Mouse (Mus musculus) embryo, embryonic 9.5 days (tissue): ENCODE results near the gene Ssh1.

ENCODE experiments used
- DNase-seq: peaks from one replicate; pipeline ENCODE4 v3.0.0-alpha.2; 2017; ENCODE audit errors: extremely low spot score

Gene Ssh1

DNA sequence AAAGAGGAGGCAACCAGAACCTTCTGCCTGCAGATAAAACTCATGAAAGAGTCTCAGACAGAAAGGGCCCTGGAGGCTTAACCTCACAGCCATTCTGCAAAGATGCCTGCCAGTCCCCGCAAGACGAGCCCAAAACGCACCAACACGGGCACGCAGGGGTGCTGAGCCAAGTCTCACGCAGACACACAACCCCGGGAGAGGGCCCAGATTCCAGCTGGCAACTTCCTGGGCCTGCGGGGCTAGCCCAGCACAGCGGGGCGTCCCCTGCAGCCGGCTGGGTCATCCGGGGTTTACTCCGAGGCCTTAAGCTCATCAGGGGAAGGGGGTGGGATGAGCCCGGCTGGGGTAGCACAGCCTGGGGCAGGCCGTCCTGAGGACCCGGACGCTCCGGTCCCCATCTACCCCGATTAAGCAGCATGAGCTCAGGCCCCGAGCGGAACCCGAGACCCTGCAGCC is 635 bp downstream of the Ssh1 start:
- DNase-seq: peak; percentile 86

DNA sequence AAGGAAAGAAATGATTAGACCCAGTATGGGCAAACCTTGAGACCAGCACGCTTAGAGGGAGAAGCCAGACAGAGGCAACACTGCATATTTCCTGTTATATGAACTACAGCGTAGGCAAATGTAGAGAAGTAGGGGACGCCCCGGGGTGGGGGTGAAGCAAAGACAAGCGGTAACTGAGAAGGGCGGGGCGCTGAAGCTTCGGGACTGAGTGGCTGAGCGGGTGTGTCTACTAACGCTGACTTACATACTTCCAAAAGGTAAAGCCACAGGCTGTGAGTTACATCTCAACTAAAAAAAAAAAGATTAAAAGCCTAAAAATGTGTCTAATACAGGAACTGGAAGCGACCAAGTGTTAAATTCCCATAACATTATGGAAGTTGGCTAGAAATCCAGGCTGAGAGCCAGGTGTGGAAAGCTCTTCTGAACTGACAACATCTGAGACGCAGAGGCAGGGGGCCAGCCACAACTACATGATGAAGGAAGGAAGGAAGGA is 1.3 kb downstream of the Ssh1 start:
- no peak for DNase-seq

DNA sequence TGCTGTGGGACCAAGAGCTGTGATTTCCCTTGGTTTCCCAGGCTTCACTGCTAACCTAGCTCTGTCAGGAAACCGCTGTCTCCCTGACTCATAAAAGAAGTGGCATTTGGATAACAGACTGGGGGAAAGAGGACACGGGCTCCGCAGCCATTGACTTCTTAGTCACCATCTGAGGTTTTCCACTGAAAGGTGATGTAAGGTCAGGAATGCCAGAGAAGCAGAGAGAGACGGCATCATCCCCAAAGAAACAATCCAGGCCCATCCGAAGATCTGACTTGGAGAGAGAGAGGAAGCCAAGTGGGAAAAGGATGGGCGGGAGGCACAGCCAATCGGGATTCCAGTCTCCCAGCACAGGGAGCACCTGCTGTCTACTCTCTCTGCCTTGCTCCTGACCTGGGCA is 2.6 kb downstream of the Ssh1 start:
- no peak for DNase-seq

DNA sequence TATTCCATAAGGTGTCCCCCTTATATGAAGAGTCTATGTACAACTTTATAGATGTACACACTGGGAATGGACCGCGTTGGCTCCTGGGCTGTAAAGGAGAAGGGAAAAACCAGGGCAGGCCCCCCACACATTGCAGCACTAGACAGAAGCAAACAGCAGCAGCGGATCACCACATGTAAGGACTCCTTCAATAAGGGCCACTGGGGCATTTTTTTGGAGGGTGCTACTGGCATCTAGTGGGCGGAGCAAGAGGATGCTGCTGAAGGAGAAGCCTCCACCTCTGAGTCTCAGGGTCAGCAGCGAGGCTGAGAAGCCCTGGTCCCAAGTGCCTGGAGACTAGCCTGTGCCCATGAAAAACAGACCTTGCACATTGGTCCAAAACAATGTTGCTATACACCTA is 3.1 kb downstream of the Ssh1 start:
- no peak for DNase-seq

DNA sequence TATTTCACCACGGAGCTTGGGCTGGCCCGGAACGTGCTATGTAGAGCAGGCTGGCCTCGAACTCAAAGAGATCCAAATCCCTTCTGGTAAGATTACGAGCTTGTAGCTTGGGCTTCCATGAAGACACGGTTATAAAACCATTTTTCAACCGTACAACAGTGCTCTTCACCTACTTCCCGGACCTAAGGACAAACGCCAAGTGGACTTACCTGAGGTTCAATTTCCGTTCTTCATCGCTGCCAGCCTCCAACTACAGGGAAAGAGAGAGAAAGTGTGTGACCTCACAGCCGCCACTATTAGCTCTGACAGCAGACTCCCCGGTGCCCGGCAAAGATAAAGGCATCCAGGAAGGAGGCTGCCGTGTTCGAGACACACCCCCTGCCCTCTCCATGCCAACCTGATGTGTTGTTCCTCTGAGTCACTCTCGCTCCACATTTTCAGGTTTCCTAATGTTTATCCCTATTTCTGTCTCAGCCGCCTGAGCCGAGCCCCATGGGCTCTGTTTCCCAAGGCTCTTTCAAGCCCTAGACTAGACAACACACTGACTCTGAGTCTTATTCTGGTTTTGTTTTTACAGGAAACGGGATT is 4.2 kb downstream of the Ssh1 start:
- no peak for DNase-seq

DNA sequence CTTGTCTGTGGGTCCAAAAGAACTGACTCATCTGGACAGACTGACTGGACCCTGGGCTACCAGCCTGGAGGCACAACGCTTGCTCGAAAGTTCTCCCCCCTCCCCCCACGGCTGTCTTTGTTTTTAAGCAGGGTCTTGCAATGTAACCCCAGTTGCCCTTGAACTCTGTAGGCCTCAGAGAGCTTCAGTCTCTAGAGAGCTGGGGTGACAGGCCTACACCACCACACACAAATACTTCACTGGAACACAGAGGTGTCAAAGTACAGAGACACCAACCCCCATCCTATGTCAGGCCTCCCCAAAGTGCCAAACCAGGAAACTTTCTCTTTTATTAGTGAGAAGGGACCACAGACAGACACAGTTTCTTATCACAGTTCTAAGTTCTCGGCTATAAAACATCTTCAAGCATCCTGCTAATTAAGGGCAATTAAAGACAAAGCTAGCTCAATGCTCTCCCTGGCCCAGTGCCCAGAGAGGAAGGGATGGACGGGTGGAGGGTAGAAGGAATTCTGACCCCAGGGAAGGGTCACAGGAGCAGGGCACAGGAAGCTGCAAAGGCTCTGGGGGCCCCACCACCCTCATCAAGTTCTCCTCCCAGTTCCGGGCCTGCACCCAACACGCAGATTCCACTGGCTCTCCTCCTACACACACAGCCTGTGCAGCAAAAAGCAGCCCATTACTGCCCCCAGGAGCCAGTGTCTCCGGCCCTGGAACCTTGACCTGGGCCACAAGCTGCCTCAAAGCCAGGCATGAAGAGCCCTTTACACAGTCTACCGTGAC is 7.3 kb downstream of the Ssh1 start:
- DNase-seq: peak; percentile 22

DNA sequence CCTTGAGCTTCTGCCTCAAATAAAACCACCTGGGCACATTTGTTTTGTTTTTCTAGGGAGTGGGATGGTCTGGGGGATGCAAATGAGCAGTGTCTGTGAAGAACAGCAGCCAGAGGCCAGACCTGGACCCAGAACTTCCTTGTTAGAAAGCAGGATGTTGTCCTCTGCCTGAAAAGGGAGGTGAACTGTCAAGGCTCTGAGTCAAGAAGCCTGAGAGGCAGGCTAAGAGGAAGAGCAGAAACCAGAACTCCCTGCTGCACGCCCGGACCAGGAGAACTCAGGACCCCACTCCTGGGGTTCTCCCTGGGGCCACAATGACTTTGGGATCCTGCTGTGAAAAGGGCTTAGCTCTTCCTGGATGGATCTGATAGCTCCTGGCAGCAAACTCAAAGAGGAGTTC is 8.0 kb downstream of the Ssh1 start:
- DNase-seq: no peak

DNA sequence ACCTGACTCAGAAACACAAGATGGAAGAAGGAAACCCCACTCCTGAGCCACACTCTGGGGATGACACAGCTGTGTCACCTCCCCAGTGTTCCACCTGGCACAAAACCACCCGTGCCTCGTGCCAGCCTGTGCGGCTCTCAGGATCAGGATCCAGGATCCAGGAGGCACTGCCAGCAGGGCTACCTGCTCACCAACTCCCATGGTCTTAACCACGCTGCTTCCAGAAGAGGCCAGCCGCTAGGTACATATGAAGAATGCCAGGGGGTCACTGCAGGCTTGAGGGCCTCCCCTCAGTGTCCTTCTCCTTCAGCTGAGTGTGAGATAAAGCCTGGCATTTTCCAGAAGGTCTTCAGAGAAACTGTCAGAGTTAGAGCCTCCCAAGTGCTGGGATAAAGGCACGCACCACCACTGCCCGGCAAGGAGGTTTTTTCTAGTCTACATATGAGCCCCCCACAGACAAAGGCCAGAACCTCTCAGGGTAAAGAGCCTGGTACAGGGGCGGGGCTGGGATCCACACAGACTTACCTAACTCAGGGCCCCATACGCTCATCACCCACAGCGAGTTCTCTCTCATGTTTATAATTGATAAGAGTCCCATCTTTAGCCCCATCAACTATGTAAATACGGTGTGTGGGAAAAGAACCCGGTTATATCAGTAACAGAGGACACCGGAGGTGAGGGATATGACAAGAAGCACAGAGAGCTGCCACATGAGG is 9.5 kb downstream of the Ssh1 start:
- no peak for DNase-seq

DNA sequence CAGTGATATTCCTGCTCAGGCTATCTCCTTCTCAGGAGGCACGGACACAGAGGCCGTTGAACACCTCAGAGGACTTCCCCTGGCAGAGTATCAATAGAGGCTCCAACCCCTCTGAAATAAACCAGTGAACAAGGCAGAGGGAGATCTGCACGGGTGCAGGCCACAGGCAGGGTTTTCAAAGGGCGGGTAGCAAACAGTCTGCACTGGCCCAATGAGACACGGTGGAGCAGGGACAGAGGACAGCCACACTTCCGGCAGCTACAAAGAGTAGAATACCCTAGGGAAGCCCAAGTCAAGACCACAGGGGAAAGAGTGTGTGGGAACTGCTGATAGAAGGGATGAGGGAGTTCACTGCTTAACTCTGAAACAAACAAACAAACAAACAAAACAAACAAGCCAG is 10.2 kb downstream of the Ssh1 start:
- no peak for DNase-seq

DNA sequence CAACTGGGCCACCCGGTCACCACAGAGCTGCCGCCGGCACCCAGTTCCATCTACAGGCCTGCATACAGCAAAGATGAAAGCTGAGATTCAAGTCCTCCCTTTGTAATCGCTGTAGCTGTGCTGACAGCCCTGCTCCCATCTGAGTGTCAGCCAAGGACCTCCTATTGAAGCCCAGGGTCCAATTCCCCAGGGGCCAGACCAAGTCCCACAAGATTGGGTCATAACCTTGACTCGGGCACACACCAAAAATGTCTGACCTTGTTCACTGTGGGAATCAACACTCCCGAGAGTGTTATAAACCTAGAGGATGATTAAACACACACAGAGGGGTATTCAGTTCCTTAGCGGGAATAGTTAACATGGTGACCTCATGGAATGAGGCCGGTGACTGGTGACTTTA is 11.9 kb downstream of the Ssh1 start:
- DNase-seq: no peak

DNA sequence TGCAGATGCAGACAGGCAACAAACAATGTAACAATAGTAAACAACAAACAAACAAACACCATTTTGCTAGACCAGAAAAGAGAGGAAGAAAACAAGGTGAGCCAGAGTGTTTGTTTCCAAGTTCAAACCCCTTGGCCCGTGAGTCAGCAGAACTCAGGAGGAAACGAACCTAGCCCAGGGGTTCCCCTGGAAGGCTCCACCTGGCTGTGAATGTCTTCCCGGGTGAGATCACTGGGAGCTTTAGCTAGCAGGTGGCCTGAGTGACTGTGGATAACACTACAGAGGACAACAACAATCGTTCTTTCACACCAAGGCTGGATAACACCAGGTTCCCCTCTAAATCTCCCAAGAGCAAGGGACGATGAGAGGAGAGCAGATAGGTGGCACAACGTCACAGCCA is 12.5 kb downstream of the Ssh1 start:
- DNase-seq: no peak

DNA sequence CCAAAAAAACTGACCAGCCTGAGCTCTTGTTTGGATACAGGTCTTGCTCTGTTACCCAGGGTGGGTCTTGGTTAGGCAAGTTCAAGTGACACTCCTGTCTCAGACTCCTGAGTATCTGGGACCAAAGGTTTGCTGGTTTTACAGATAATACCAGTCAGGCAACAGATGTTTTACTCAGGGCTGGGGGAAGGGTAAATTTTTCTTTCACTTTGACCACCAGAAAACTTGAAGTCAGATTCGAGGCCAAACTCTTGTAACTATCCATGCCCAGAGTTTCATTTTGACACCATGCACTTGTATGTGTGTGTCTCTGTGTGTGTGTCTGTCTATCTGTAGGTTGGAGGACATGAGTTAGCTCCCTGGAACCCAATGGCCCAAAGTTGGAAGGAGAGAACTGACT is 13.2 kb downstream of the Ssh1 start:
- DNase-seq: no peak

DNA sequence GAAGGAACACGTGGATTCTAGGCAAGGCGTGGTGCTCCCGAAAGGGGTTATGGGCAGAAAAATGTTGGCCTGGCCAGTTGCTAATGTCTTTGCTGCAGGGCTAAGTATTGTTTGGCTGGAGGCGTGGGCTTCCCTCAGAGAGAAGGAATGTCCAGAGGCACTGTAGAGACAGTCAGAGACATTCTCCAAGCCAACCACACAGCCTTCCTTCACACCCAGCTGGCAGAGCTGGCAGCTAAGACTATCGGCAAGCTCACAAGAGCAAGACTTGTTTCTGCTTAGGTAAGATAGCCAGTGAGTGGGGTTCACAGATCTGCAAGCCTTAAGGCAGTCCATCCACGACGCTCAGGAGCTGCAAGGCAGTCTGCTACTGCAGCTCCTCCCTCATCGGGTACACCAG is 16.4 kb downstream of the Ssh1 start:
- DNase-seq: no peak

DNA sequence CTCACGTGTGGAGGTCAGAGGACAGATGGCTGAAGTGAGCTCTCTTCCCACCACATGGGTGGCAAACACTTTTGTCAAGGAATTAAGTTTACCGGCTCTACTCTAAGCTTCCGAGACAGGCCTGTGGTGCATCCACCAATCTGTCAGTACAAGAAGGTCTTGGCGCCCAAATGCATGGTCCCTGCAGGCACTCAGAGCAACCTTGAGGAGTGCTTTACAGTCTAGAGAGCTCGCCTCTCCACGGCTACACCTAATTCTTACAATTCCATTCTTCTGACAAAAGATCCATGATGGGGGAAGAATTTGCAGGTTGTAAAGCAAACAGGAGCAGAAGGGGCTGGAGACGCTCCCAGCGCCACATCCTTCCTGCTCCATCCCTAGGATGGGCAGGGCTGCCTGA is 17.1 kb downstream of the Ssh1 start:
- no peak for DNase-seq

DNA sequence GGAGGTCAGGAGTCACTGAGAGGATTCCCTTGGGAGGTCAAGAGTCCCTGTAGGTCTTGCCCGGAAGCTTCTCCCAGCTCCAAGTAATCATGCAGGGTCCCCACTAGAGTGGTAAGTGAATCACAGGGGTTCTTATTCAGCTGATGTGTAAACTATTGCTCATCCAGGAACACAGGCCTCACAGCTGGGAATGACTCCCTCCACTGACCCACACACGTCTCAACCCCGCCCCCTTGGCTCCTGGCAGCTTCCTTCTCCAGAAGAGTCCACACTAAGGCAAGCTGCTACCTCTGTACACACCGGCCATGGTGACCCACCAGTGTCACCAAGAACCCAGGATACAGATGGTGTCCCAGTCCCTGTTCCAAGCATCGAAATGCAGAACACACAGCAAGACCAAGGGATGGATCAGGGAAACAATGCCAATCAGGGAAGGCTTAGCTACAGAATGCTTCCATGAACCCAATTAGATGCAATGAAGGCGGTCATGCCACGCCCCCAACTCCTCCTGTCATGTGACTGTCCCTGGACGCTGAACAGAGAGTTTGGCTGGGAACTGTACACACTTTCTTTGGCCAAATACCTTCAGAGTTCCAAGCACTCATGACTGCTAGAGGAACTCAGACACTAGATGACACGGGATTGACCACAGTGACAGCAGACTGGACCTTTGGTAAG is 18.0 kb downstream of the Ssh1 start:
- DNase-seq: no peak

DNA sequence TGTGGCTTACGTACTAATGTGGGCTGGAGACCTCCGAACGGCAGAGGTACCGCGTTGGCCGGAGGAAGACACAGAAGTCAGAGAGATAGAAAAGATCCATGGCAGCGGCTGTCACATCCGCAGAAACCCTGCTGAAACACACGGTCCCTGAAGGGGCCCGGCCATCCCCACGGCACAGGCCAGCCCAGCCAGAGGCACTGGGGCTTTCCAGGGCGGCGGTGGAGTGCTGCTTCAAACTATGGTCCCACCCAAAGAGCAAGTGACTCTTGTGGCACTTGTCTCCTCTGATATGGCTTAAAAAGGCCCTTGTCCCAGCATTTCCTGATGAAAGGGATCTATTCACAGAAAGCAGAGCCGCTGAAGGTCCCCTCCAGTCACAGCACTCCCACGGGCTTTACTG is 19.1 kb downstream of the Ssh1 start:
- no peak for DNase-seq

DNA sequence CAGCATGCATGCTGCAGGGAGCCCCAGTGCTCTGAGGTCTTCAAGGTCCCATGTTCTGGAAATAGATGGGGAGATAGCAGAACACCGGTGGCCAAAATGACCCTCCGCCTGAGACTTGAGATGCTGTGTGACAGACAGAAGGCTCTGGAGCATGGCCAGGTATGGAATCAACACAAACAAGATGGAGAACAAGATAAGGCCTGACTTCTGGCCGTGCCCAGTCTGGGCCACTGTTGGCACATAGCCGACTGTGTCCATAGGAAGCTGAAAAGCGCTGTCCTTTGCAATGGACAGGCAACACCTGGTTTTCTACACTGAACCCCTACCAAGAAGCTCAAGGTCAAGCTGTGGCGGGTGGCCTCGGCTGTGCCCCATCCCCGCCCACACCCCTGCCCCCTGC is 19.9 kb downstream of the Ssh1 start:
- DNase-seq: no peak

DNA sequence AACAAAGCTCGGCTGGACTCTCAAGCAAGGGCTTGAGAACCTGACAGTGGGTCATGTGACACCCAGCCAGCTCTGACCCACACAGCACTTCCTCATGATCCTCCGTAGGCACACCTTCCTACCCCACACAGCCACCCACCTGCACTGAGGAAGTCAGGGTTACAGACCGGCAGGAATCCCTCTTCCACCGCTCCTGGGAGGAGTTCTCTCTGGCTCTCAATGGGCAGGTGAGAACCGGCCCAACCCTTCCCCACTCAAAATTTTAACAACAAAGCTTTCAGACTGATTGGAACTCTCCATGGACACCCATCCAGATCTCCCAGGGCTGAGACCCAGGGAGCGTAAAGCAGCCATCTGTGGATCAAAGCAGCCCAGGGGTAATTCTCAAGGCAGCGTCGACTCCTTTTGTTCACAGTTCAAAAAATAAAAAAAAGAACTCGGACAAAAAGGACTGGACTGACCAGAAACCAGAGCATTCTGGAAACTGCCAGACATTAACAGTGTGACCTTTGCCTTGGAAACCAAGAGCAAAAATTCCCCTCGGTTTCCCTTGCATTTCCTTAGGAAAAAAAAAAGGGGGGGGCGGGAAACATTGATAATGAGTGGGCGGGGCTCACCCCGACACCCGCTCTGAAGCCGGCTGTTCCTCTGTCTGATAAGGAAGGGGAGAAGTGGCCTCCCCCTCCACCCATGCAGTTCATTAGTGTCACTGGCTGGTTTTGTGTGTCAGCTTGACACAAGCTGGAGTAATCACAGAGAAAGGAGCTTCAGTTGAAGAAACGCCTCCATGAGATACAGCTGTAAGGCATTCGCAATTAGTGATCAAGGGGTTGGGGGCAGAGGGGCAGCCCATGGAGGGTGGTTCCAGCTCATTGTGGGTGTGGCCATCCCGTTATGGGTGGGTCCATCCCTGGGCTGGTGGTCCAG is 20.8 kb downstream of the Ssh1 start:
- peak; percentile 42 for DNase-seq

DNA sequence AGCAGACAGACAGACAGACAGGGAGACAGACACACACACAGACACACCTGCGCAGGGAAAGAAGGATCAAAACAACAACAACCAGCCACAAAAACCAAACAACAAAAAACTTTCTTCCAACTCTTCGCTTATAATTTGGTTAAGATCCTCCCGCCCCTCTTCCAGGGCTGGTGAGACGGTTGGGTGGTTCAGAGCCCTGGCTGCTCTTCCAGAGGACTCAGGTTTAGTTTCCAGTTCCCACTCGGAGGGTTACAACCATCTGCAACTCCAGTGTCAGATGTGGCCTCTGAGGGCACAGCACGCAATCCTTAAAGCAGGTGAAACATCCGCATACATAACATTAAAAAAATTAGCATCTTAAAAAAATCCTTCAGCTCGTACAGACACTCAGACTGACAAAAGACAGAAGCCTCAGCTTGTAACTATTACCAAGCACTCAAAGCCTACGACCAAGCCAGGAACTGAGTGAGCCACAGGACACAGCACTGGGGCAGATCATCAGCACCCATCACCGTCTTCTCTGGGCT is 22.2 kb downstream of the Ssh1 start:
- DNase-seq: no peak

DNA sequence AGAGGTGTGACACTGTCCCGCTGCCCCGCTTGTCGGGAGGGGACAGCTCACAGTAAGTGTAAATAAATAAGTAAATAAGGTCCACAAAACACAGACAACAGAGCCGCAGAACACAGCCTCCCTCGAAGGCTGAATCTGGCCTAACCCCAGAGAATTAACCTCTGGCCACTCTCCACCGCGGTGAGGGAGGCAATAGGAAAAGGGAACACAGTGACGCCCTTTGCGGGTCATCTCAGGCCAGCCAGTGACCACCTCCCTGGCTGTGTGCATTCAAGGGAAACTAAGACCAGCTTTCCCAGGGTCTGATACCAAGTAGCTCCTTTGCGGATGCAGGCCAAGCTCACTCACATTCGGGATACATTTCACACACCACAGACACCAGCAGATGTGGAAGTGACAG is 25.3 kb downstream of the Ssh1 start:
- DNase-seq: no peak
